Mouse (Mus musculus): ENCODE results near the gene Adarb1.
"Not testable (repeated sequence)": the region's sequence is repeated elsewhere in the genome, so short reads cannot be mapped to it uniquely, and the experiment has no call there.

Gene Adarb1

DNA sequence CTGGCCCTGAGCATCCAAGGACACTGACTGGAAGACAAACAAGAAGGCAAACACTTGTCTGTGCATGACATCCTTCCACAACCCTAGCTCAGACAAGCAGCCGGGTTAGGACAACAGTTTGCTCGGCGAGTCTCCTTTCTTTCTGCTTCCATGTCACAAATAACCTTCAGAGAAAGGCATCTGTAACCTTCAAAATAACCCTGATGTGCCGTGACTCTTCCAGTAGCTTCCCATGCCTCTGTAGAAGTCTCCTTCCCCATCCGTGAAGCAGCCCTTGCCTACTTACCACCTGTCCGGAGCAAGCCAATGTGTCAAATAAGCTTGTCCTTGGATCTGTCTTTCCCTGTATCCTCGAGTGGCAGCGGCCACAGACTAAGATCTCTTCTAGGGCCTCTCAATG, 112.3 kb downstream of the Adarb1 start:
- no peak for DNase-seq

- no peak for DNase-seq
Observed at GRCm38 (mm10) chr10:77304840-77305533, 113.1 kb downstream of the Adarb1 start.

- no peak for DNase-seq
Observed at GRCm38 (mm10) chr10:77304362-77304761, 113.7 kb downstream of the Adarb1 start.

GRCm38 (mm10) chr10:77300934-77301297, 117.2 kb downstream of the Adarb1 start:
- peak; percentile 86 for DNase-seq

GRCm38 (mm10) chr10:77300237-77300933, 117.7 kb downstream of the Adarb1 start:
- no peak for DNase-seq

DNA sequence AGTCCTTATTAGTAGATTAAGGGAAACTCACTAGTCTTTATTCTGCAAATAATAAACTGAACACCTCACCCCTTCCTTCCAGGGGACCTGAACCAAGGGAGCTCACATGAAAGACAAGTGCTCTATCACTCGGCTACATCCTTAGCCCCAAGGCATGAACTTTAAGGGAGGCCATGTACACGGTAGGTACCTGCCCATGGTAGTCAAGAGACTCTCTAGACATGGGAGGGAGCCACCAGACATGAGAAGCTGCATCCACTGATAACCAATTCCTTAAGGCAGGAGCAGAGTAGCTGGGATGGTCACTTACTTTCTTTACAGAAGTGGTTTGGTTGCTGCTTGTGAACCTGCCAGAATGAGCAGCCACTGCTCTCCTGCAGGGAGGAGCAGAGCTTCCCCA, 118.9 kb downstream of the Adarb1 start:
- DNase-seq: no peak

- peak; percentile 67 for DNase-seq
Observed at GRCm38 (mm10) chr10:77298621-77299020, 119.4 kb downstream of the Adarb1 start.

DNA sequence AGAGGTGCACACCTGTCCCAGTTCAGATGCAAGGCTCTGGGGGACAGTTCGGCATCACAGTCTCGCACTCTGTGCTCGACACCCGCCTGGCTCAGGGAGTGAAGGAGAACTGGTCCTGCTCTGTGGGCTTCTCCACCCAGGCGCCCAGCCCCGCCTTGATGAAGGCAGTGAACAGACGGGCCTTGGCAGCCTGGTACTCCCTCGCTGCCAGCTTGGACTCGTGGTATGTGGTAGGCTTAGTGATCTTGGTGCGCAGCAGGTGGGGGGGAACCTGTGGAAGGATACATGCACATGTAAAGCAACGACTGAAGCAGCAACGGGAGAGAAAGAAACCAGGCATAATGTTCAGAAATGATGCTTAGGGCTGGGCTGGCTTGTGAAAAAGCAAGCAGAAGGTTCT, 123.4 kb downstream of the Adarb1 start:
- DNase-seq: no peak

DNA sequence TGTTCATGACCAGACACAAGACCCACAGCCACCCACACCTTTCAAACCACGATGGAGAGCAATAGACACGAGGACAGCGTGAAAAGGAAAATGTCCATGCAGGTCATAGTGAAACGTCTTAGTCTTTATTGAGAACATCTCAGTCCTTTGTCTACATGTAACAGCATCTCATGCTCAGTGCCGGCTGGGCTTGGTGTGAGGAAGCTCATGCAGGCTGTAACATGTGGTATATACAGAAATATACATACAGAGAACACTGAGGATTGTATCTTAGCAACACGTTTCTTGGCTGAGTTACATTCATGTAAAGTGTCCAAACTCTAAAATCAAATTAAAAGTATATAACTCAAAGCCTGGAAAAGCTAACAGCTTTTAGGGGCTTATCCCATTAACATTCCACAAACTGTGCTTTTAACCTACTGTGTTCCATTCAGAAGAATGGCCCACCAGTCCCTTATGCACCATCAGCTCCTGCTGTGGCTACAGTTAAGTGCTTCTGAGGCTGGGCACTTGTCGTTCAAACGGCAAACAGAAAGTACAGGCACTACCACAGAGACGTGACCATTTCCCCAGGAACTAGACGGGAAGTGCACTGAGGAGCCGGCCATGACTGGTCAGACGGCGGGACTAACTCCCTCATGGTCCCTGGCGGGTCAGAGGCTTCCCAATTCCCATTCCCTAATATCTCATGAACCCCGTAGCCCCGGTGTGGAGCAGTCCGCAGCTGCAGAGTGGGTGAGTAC, 127.3 kb downstream of the Adarb1 start:
- no peak for DNase-seq

GRCm38 (mm10) chr10:77289559-77289958, 128.5 kb downstream of the Adarb1 start:
- DNase-seq: no peak

DNA sequence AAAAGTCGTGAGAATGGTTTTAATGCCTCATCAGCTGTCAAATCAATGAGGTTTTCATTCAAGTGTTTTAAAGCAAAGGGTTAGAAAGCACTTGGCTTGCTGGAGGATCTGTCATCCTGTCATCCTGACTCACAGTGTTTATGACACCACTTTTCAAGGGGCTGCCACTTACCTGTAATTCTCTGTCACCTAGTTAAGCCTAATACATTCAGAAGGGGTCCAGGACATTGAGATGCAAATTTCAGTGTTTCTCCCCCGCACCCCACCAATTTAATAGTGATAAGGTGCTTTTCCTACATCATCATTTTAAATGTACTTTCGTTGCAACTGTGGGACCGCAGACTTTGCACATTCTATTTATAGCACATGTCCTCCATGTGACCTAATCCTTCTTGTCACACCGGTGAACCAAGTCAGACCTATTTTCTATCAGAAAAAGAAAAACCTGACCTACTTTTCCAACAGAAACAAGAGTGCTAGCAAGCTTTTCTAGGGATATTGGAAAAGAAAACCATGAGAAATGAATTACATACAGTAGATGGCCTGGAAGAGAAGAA, 129.4 kb downstream of the Adarb1 start:
- no peak for DNase-seq

GRCm38 (mm10) chr10:77287626-77288025, 130.4 kb downstream of the Adarb1 start:
- no peak for DNase-seq

DNA sequence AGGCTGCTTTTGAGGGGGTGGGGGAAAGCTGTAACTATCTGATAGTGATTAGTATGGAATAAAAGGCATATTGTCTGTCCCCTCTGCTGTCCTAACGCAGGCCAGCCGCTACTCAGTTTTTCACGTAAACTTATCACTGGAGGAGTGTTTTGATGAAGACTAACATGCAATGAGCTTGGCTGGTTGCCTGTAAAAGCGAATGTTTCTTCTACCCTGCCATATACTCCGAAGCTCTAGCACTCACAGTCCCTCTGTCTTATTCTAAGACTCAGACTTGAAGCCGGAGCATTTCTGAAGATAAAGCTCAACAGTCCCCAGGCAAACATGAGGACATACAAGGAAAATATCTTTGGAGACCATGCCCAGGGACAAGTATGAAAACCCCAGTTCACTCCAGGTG, 133.2 kb downstream of the Adarb1 start:
- DNase-seq: no peak

GRCm38 (mm10) chr10:77282822-77283221, 135.2 kb downstream of the Adarb1 start:
- DNase-seq: peak; percentile 76

DNA sequence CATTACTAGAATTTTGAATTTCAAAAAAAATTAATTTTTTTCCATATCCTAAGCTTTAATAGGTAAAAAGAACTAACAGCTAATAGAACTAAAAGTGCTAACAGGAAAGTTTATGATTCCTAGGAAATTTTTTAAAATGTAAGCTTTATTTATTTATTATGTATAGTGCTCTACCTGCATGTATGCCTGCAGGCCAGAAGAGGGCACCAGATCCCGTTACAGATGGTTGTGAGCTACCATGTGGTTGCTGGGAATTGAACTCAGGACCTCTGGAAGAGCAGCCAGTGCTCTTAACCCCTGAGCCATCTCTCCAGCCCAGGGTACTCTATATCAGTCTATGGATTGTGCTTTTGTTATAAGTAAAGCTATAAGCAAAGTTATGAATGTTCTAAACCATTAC, 136.0 kb downstream of the Adarb1 start:
- DNase-seq: not testable (repeated sequence)

DNA sequence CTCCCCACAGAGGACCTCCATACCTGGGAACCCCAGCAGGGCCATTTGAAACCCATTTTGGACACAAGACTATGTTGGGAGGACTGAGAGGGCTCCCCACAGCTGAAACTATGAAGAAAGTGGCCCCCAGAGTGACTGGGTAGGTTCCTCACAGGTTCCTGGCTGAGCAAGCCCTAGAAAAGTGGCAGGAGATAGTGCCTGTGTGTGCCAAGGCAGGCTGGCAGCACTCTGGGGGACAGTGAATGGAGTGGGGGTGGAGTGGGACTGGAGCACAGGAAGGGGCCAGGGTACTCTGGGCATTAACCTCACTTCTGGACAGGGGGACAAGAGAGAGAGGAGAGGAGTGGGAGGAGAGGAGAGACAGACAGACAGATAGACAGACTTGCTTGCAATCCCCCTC, 144.3 kb downstream of the Adarb1 start:
- DNase-seq: no peak

DNA sequence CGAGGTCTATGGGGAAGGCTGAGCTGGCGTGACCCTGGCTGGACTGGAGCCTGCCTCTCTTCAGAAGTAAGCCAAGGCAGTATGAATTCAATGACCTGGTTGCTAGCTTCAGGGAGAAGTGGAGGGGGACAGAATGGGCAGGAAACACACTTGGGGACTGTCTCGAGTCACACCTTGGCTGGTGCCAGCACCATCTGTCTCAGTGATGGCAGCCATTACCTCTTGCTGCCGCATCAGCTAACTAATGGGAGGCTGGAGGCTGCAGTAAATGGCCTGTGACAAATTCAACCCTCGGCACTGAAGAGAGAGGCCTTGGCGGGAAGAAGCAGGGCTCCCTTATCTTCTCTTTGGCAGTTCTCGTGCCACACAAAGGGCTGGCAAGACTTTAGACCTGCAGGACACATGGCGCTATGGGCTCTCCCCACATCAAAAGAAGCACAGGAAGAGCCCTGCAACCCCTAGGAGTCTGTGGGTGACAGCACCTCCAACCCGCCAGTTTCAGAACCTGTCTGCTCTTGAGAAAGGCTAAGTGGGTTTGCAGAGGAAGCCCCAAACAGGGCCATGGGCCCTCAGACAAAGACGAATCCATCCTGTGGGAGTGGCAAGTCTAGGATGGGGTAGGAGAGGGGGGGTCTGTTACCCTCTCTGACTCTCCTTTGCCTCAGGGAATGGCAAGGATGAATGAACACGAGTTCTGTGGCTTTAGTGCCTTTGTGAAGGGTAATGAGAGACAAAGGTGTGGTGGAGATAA, 144.9 kb downstream of the Adarb1 start:
- no peak for DNase-seq

DNA sequence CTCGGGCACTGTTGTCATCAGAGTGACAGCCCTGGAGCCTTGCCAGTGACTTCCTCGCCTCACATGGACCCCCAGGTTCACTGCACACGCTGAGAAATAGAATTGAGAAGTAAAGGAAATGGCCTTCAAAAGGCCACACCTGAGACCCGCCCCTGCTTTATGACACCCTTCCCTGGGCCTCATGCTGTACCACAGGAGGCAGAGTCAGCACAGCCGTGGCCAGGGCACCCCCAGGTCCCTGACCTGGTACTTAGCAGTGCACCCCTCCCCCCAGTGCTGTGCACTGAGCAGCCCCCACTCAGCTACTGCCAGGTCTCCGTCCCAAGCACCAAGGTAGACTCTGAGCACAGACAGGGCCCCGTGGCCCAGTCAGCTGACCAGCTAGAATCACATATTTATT, 148.9 kb downstream of the Adarb1 start:
- DNase-seq: peak; percentile 2

GRCm38 (mm10) chr10:77267027-77267426, 151.0 kb downstream of the Adarb1 start:
- DNase-seq: peak; percentile 3

- DNase-seq: peak; percentile 30
Observed at GRCm38 (mm10) chr10:77266281-77266680, 151.8 kb downstream of the Adarb1 start.

- no peak for DNase-seq
Observed at GRCm38 (mm10) chr10:77260166-77260875, 157.7 kb downstream of the Adarb1 start.
